In the genomic region with DNA sequence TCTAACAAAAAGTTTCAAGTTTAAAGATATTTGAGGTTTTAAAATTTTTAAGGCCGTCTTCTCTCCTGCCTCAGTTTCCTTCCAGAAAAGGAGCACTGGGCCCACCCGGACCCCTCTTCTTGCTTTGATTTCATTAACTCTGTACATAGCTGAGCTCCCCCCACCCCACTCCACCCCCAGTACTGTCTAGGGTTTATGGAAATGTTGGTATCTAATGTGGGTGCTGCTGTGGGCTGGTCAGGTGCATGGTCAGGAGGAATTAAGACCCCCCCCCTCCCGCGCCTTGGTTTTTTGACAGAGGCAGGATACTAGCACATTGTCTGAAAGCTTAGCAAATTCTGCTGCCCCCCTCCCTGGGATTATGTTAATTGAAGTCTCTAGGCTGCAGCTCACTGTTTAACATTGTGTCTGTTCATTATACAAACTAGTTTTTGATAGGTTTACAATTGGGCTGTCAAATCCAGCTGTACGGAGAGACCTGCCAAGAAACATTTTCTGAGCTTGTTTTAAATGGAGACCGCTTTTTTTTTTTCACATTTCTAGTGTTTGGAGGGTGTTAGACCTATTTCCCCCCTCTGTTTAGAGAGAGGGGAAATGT, we compare ENCODE assay signal across 15 mouse cellular contexts.
A peak's percentile ranks its signal among the peaks of the same experiment; 100 is the strongest.
DNase-seq lines count a peak whose midpoint lies in the region; ATAC-seq lines count a peak whose summit lies in the region.
"Had no signal": no experiment of that assay in that cellular context is flagged by ENCODE, and none has a peak within 500 bp of the region (broad histone marks: within the 10 kb centered on the region; RNA-seq: fewer than 3 reads in every experiment).

No protein-coding gene starts in this region.

- no peaks in the 10 kb centered on the region for H3K27me3 ChIP-seq in kidney, embryonic 16.5 days (ENCODE audit: insufficient read depth, low read length)
- no peaks in the 10 kb centered on the region for H3K27me3 ChIP-seq in neural tube, embryonic 12.5 days (replicated peaks)
- H3K27me3 ChIP-seq in neural tube, embryonic 15.5 days (replicated peaks): no peaks in the 10 kb centered on the region
- no peaks in the 10 kb centered on the region for H3K27me3 ChIP-seq in hindbrain, embryonic 12.5 days
- H3K27me3 ChIP-seq in midbrain, embryonic 16.5 days (ENCODE audit: control insufficient read depth, insufficient read depth, low read depth, low read length): no peaks in the 10 kb centered on the region
- H3K27me3 ChIP-seq: megakaryocyte, embryonic 14.5 days had no signal

- WGBS in kidney, embryonic 16.5 days: 60% methylated on average over 6 of the region's 6 CpGs
- WGBS in neural tube, embryonic 12.5 days: 83% methylated on average over 6 of the region's 6 CpGs
- 68% methylated on average over 6 of the region's 6 CpGs for WGBS in neural tube, embryonic 15.5 days
- 67% methylated on average over 6 of the region's 6 CpGs for WGBS in hindbrain, embryonic 12.5 days
- WGBS in midbrain, embryonic 16.5 days: 29% methylated on average over 6 of the region's 6 CpGs

- no peak overlapping the region for H3K9ac ChIP-seq in kidney, embryonic 16.5 days (replicated peaks; ENCODE audit: low read length)
- no peak overlapping the region for H3K9ac ChIP-seq in neural tube, embryonic 12.5 days
- H3K9ac ChIP-seq in neural tube, embryonic 15.5 days (replicated peaks): no peak overlapping the region
- H3K9ac ChIP-seq in hindbrain, embryonic 12.5 days: no peak overlapping the region
- H3K9ac ChIP-seq in midbrain, embryonic 16.5 days (ENCODE audit: low read depth, low read length): no peak overlapping the region
- H3K9ac ChIP-seq: liver, embryonic 14.5 days had no signal

- H3K4me2 ChIP-seq in kidney, embryonic 16.5 days (replicated peaks; ENCODE audit: low read depth, low read length): 0 out of 2 replicates have a peak overlapping the region, but pooled peaks have one; percentile 2
- no peak overlapping the region for H3K4me2 ChIP-seq in neural tube, embryonic 12.5 days (replicated peaks)
- H3K4me2 ChIP-seq in neural tube, embryonic 15.5 days: no peak overlapping the region
- H3K4me2 ChIP-seq in hindbrain, embryonic 12.5 days (replicated peaks): no peak overlapping the region
- H3K4me2 ChIP-seq in midbrain, embryonic 16.5 days (ENCODE audit: low read length): no peak overlapping the region

- peaks cover 21% of the 10 kb centered on the region for H3K4me1 ChIP-seq in kidney, embryonic 16.5 days (ENCODE audit: insufficient read depth, low read length)
- H3K4me1 ChIP-seq in neural tube, embryonic 12.5 days: peaks cover 18% of the 10 kb centered on the region
- H3K4me1 ChIP-seq in neural tube, embryonic 15.5 days: peaks cover 17% of the 10 kb centered on the region
- peaks cover 28% of the 10 kb centered on the region for H3K4me1 ChIP-seq in hindbrain, embryonic 12.5 days
- peaks cover 24% of the 10 kb centered on the region for H3K4me1 ChIP-seq in midbrain, embryonic 16.5 days (ENCODE audit: control insufficient read depth, insufficient read depth, low read length)
- H3K4me1 ChIP-seq: megakaryocyte, embryonic 14.5 days had no signal

- no peaks in the 10 kb centered on the region for H3K9me3 ChIP-seq in kidney, embryonic 16.5 days (ENCODE audit: low read length)
- no peaks in the 10 kb centered on the region for H3K9me3 ChIP-seq in neural tube, embryonic 12.5 days
- no peaks in the 10 kb centered on the region for H3K9me3 ChIP-seq in neural tube, embryonic 15.5 days (replicated peaks)
- H3K9me3 ChIP-seq in hindbrain, embryonic 12.5 days (replicated peaks): no peaks in the 10 kb centered on the region
- no peaks in the 10 kb centered on the region for H3K9me3 ChIP-seq in midbrain, embryonic 16.5 days (replicated peaks; ENCODE audit: control insufficient read depth, low read length, poor library complexity, severe bottlenecking)
- H3K9me3 ChIP-seq: heart, embryonic 10.5 days; megakaryocyte, embryonic 14.5 days had no signal

- ATAC-seq in kidney, embryonic 16.5 days (ENCODE audit: low FRiP score, low TSS enrichment): 0 out of 2 replicates have a peak, but pooled peaks have one; percentile 24
- ATAC-seq in neural tube, embryonic 12.5 days (ENCODE audit: low FRiP score, low read depth): peak; percentile 39; the same call in 1 of the 2 replicates
- ATAC-seq in neural tube, embryonic 15.5 days (ENCODE audit: low FRiP score): no peak
- ATAC-seq in hindbrain, embryonic 12.5 days (ENCODE audit: low FRiP score): peak; percentile 69; the same call in 1 of the 2 replicates
- peak; percentile 69 for ATAC-seq in midbrain, embryonic 16.5 days

- no peak overlapping the region for H3K27ac ChIP-seq in kidney, embryonic 16.5 days (ENCODE audit: low read length)
- no peak overlapping the region for H3K27ac ChIP-seq in neural tube, embryonic 12.5 days
- no peak overlapping the region; the same call in 1 of the 2 replicates for H3K27ac ChIP-seq in neural tube, embryonic 15.5 days (replicated peaks)
- no peak overlapping the region for H3K27ac ChIP-seq in hindbrain, embryonic 12.5 days
- no peak overlapping the region; the same call in 1 of the 2 replicates for H3K27ac ChIP-seq in midbrain, embryonic 16.5 days (ENCODE audit: low read length)
- H3K27ac ChIP-seq: heart, embryonic 10.5 days; liver, embryonic 14.5 days had no signal

- no peak overlapping the region for H3K4me3 ChIP-seq in kidney, embryonic 16.5 days (ENCODE audit: low read length)
- H3K4me3 ChIP-seq in neural tube, embryonic 12.5 days: no peak overlapping the region
- H3K4me3 ChIP-seq in neural tube, embryonic 15.5 days (replicated peaks): no peak overlapping the region
- H3K4me3 ChIP-seq in hindbrain, embryonic 12.5 days: no peak overlapping the region
- H3K4me3 ChIP-seq in midbrain, embryonic 16.5 days (ENCODE audit: low read depth, low read length): no peak overlapping the region
- H3K4me3 ChIP-seq: heart, embryonic 10.5 days; megakaryocyte, embryonic 14.5 days had no signal

- no peak for DNase-seq in kidney, adult 8-10 months
- no peak for DNase-seq in thymus, postnatal 14 days
- DNase-seq in testis, postnatal 14 days (ENCODE audit: low spot score): no peak
- DNase-seq: adrenal gland, adult 8-10 months; cerebellum, adult 9-11 months; gastrocnemius, postnatal 14 days; heart, postnatal 36 days had no signal

- H3K36me3 ChIP-seq in kidney, embryonic 16.5 days (ENCODE audit: insufficient read depth, low read length): no peaks in the 10 kb centered on the region
- H3K36me3 ChIP-seq in neural tube, embryonic 12.5 days: no peaks in the 10 kb centered on the region
- no peaks in the 10 kb centered on the region for H3K36me3 ChIP-seq in neural tube, embryonic 15.5 days
- H3K36me3 ChIP-seq in hindbrain, embryonic 12.5 days: no peaks in the 10 kb centered on the region
- H3K36me3 ChIP-seq in midbrain, embryonic 16.5 days (ENCODE audit: control insufficient read depth, insufficient read depth, low read length): no peaks in the 10 kb centered on the region
- H3K36me3 ChIP-seq: heart, embryonic 10.5 days had no signal
